Mouse (Mus musculus) CD8-positive naive resting alpha-beta T cell, adult 2 months (primary cell): ENCODE results near the gene Csrp2.

Experiments used
- DNase-seq, 2 experiments: peaks; one replicate each; pipeline ENCODE4 v3.0.0; 2022; ENCODE audit warnings: low read depth in 2 of 2, low spot score in 2 of 2

The Csrp2 gene

GRCm38 (mm10) chr10:110971044-110971443 lies 51.5 kb downstream of the Csrp2 start:
- no peak for DNase-seq

DNA sequence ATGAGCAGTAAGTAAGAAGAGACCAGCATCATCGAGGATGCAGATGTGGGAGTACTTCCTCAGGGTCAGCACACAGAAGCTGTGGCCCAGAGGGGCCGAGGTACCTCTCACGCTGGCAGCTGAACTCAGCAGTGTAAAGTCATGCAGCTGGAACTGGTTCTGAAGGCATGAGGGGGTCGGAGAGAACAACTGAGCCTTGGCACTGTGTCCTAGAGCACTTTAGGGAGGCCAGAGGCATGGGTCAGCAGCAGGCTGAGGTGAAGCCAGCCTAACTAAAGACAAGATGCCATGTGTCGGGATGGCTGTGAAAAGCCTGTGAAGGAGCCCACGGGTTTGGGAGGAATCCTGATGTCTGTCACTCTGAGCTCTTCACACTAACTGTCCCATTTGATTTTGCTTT lies 51.9 kb downstream of the Csrp2 start:
- DNase-seq, result no peak

DNA sequence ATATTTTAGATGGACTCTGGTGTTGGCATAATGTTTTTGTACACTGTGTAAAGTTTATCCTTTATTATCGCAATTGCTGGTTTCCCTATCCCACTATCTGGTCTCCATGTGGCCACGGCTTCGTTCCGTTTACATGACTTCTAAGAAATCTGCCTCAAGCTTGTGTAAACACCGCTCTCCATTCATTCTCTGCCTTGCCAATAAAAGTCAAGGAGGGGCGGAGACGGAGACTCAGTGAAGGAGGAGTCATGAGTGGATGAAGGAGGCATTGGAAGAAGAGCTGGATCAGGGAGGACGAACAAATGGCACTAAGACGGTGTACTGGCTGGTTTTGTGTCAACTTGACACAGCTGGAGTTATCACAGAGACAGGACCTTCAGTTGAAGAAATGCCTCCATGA lies 52.4 kb downstream of the Csrp2 start:
- DNase-seq, result no peak

DNA sequence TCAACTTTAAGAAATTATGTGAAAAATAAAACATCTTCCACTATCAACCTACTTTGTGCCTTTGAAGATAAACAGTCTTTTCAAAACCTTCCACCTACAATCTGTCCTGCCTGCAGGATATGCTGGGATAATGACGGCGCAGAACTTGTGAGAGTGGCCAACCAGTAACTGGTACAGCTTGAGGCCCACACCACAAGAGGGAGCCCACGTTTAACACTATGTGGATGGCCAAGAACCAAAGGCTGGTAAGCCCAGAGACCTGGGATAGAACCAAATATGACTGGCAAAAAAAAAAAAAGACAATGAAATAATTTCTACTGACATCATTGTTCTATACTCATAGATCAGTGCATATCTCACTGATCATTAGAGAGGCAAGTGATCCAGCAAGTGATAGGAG lies 54.9 kb downstream of the Csrp2 start:
- no peak for DNase-seq

DNA sequence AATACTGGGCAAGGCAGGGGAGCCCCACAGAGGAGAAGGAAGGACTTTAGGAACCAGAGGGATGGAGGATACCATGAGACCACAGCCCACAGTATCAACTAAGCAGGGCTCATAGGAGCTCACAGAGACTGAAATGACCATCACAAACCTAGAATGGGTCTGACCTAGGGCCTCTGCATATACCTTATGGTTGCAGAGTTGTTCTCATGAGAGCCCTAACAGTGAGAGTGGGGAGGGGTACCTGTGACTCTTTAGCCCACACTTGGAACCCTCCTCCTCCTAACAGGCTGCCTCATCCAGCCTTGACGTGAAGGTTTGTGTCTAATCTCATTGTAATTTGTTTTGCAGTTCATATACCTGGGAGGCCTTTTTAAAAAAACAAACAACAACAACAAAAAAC lies 55.3 kb downstream of the Csrp2 start:
- no peak for DNase-seq

- no peak for DNase-seq
Observed at GRCm38 (mm10) chr10:110976046-110976445, 56.5 kb downstream of the Csrp2 start.

DNA sequence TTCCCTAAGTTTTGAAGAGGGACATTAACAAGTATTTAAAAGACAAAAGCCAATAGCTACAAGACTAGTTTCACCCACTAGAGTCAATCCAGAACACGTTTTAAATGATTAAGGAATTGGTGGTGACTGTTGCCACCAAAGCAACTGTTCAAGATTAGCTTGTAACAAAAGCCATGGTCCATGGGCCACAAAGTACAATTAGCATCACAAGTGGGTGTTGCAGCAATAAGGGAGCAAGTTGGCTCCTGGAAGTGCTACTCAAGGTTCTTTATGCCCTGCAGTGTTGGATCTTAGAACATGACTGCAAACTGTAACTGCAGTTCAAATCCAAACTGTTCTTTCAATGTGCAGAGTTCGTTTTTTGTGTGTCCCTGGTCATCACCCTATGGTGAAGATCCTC lies 57.8 kb downstream of the Csrp2 start:
- no peak for DNase-seq

- no peak for DNase-seq
Observed at GRCm38 (mm10) chr10:110979431-110979830, 59.8 kb downstream of the Csrp2 start.

GRCm38 (mm10) chr10:110980441-110980840 lies 60.9 kb downstream of the Csrp2 start:
- DNase-seq, result no peak

GRCm38 (mm10) chr10:110982771-110983170 lies 63.2 kb downstream of the Csrp2 start:
- DNase-seq, result no peak

- DNase-seq, result no peak
Observed at GRCm38 (mm10) chr10:110986682-110987081, 67.1 kb downstream of the Csrp2 start.
